Mouse (Mus musculus) CH12.LX (cell line): ENCODE data around the gene Zbed4. TPM values are rescaled to one million over a fixed set of nuclear protein-coding genes. Genes with fewer than 3 reads are reported as not detected.
A peak's percentile ranks its signal among the peaks of the same experiment; 100 is the strongest.

Source experiments
- DNase-seq: peaks from one replicate; pipeline ENCODE4 v3.0.0-alpha.2; 2013; ENCODE audit errors: extremely low read depth
- H3K27ac ChIP-seq: 2 replicates; pipeline ENCODE4 v1.5.1; 2012; ENCODE audit warnings: low read depth, mild to moderate bottlenecking, control low read depth, moderate library complexity; ENCODE audit not compliant: insufficient read depth
- H3K27me3 ChIP-seq: replicated peaks from 2 replicates; pipeline ENCODE3; 2012; ENCODE audit warnings: inconsistent platforms
- H3K36me3 ChIP-seq, 2 experiments: replicated peaks in 1 of 2; 2 replicates each; pipeline versions ENCODE3 to v1.6.1; 2012; ENCODE audit warnings: inconsistent platforms in 1 of 2, low read length in 1 of 2, mild to moderate bottlenecking in 1 of 2, mixed read lengths in 1 of 2, moderate library complexity in 1 of 2; ENCODE audit not compliant: control insufficient read depth in 1 of 2, insufficient read depth in 1 of 2
- H3K4me1 ChIP-seq, 2 experiments: 2 replicates each; pipeline ENCODE4 v1.6.1; 2012; ENCODE audit warnings: inconsistent platforms in 1 of 2, moderate library complexity in 1 of 2; ENCODE audit not compliant: insufficient read depth in 2 of 2, control insufficient read depth in 1 of 2
- H3K4me2 ChIP-seq: 2 replicates; pipeline ENCODE4 v1.6.1; 2012; ENCODE audit warnings: low read depth, mild to moderate bottlenecking, control low read depth; ENCODE audit not compliant: poor library complexity, insufficient read depth, severe bottlenecking
- H3K4me3 ChIP-seq, 3 experiments: fragments of 150-350 bp in 1 of 3; sonication (generic) in 1 of 3; replicated peaks in 1 of 3; 2 replicates each; pipeline versions ENCODE3 to v1.5.1; 2011 to 2012; ENCODE audit warnings: low read depth in 2 of 3, low read length in 2 of 3, mild to moderate bottlenecking in 2 of 3, moderate library complexity in 2 of 3, control low read depth in 1 of 3, improper control_type of control experiment in 1 of 3, inconsistent platforms in 1 of 3, mixed read lengths in 1 of 3; ENCODE audit not compliant: poor library complexity in 1 of 3
- H3K79me2 ChIP-seq: replicated peaks from 2 replicates; pipeline ENCODE4 v1.6.1; 2012; ENCODE audit warnings: mild to moderate bottlenecking, moderate library complexity; ENCODE audit not compliant: control insufficient read depth, poor library complexity, insufficient read depth, severe bottlenecking; ENCODE audit errors: extremely low read depth
- H3K9ac ChIP-seq: 2 replicates; pipeline ENCODE4 v1.6.1; 2012; ENCODE audit warnings: low read depth, mild to moderate bottlenecking, control low read depth, moderate library complexity; ENCODE audit not compliant: insufficient read depth
- H3K9me3 ChIP-seq: replicated peaks from 2 replicates; pipeline ENCODE3; 2012; ENCODE audit warnings: low read length, inconsistent platforms, mixed read lengths
- BHLHE40 ChIP-seq: IDR thresholded peaks from 2 replicates; pipeline ENCODE4 v1.6.1; 2011; ENCODE audit warnings: mild to moderate bottlenecking, low read depth, low read length, improper control_type of control experiment
- CHD1 ChIP-seq: IDR thresholded peaks from 2 replicates; pipeline ENCODE4 v1.6.1; 2012; ENCODE audit warnings: low read depth, low read length, improper control_type of control experiment, inconsistent platforms
- CTCF ChIP-seq, 2 experiments: IDR thresholded peaks in 1 of 2; conservative IDR thresholded peaks in 1 of 2; 2 replicates each; pipeline ENCODE4 v1.5.1; 2011 to 2012; ENCODE audit warnings: low read depth in 2 of 2, low read length in 2 of 2, improper control_type of control experiment in 1 of 2, inconsistent platforms in 1 of 2, mild to moderate bottlenecking in 1 of 2, moderate library complexity in 1 of 2
- EP300 ChIP-seq: IDR thresholded peaks from 2 replicates; pipeline ENCODE4 v1.6.1; 2011; ENCODE audit warnings: low read length, improper control_type of control experiment
- ETS1 ChIP-seq: conservative IDR thresholded peaks from 2 replicates; pipeline ENCODE4 v1.6.1; 2012; ENCODE audit warnings: low read depth, mild to moderate bottlenecking, inconsistent platforms, low read length, improper control_type of control experiment, moderate library complexity
- GABPA ChIP-seq: IDR thresholded peaks from 2 replicates; pipeline ENCODE4 v1.6.1; 2012; ENCODE audit warnings: low read depth, low read length, improper control_type of control experiment, inconsistent platforms; ENCODE audit not compliant: insufficient replicate concordance
- HCFC1 ChIP-seq: IDR thresholded peaks from 2 replicates; pipeline ENCODE4 v1.6.1; 2012; ENCODE audit warnings: low read depth, mild to moderate bottlenecking, inconsistent platforms, low read length, improper control_type of control experiment
- IRF4 ChIP-seq: IDR thresholded peaks from 2 replicates; pipeline ENCODE4 v1.6.1; 2014; ENCODE audit warnings: low read depth, mild to moderate bottlenecking, inconsistent platforms, low read length, improper control_type of control experiment
- JUN ChIP-seq: IDR thresholded peaks from 2 replicates; pipeline ENCODE4 v1.6.1; 2011; ENCODE audit warnings: low read depth, mild to moderate bottlenecking, low read length, improper control_type of control experiment, moderate library complexity; ENCODE audit not compliant: insufficient read depth
- JUND ChIP-seq: conservative IDR thresholded peaks from 2 replicates; pipeline ENCODE4 v1.6.1; 2011; ENCODE audit warnings: low read depth, low read length, improper control_type of control experiment
- MAX ChIP-seq: IDR thresholded peaks from 2 replicates; pipeline ENCODE4 v1.6.1; 2011; ENCODE audit warnings: low read length, improper control_type of control experiment
- MEF2A ChIP-seq: IDR thresholded peaks from 2 replicates; pipeline ENCODE4 v1.6.1; 2014; ENCODE audit warnings: low read depth, mild to moderate bottlenecking, inconsistent platforms, low read length, improper control_type of control experiment, borderline replicate concordance
- PAX5 ChIP-seq: IDR thresholded peaks from 2 replicates; pipeline ENCODE4 v1.6.1; 2012; ENCODE audit warnings: low read length, inconsistent platforms, mixed read lengths
- POLR2AphosphoS2 ChIP-seq: IDR thresholded peaks from 2 replicates; pipeline ENCODE4 v1.6.1; 2011; ENCODE audit warnings: low read depth, low read length, improper control_type of control experiment
- RAD21 ChIP-seq: IDR thresholded peaks from 2 replicates; pipeline ENCODE4 v1.6.1; 2011; ENCODE audit warnings: low read depth, mild to moderate bottlenecking, low read length, improper control_type of control experiment, moderate library complexity
- RCOR1 ChIP-seq: conservative IDR thresholded peaks from 2 replicates; pipeline ENCODE4 v1.6.1; 2012; ENCODE audit warnings: low read depth, mild to moderate bottlenecking, inconsistent platforms, low read length, improper control_type of control experiment
- SIN3A ChIP-seq: IDR thresholded peaks from 2 replicates; pipeline ENCODE4 v1.6.1; 2012; ENCODE audit warnings: low read length, improper control_type of control experiment, inconsistent platforms
- SMC3 ChIP-seq: IDR thresholded peaks from 2 replicates; pipeline ENCODE4 v1.6.1; 2011; ENCODE audit warnings: low read depth, low read length, improper control_type of control experiment
- TCF12 ChIP-seq: IDR thresholded peaks from 2 replicates; pipeline ENCODE4 v1.6.1; 2014; ENCODE audit warnings: low read depth, mild to moderate bottlenecking, inconsistent platforms, low read length, improper control_type of control experiment
- UBTF ChIP-seq: IDR thresholded peaks from 2 replicates; pipeline ENCODE4 v1.6.1; 2012; ENCODE audit warnings: low read depth, mild to moderate bottlenecking, inconsistent platforms, low read length, improper control_type of control experiment, moderate library complexity
- USF1 ChIP-seq: IDR thresholded peaks from 2 replicates; pipeline ENCODE4 v1.6.1; 2014; ENCODE audit warnings: low read depth, mild to moderate bottlenecking, inconsistent platforms, low read length, improper control_type of control experiment
- ZKSCAN1 ChIP-seq: IDR thresholded peaks from 2 replicates; pipeline ENCODE4 v1.6.1; 2012; ENCODE audit warnings: low read depth, inconsistent platforms, low read length, improper control_type of control experiment, borderline replicate concordance
- ZNF384 ChIP-seq: IDR thresholded peaks from 2 replicates; pipeline ENCODE4 v1.6.1; 2012; ENCODE audit warnings: low read depth, low read length, improper control_type of control experiment, inconsistent platforms
- dilution Hi-C: fragments of 300-500 bp; cut with MboI; formaldehyde crosslinking; loops from 2 replicates; pipeline ENCODE4 v1.14.3; 2020; ENCODE audit warnings: low sequenced_read_pairs; ENCODE audit not compliant: extremely low pct_unique_long_range_greater_than_20kb, extremely low pct_ligation_motif_present
- in situ Hi-C: fragments of 300-500 bp; cut with MboI; formaldehyde crosslinking; loops from 3 replicates; pipeline ENCODE4 v1.14.3; 2019; ENCODE audit warnings: low sequenced_read_pairs, low pct_ligation_motif_present, low pct_unique_long_range_greater_than_20kb, mixed read lengths
- polyA plus RNA-seq: library from polyadenylated mRNA; unstranded; fragments of >175 nt; gene quantifications from 2 replicates; pipeline ENCODE4 v1.2.1, GENCODE M21; 2012; ENCODE audit warnings: low read depth; ENCODE audit not compliant: insufficient read length
- total RNA-seq, 2 experiments: library from RNA; depleted of rRNA; stranded (reverse); fragments of 300-350 nt in 1 of 2; fragments of >200 nt in 1 of 2; gene quantifications; 2 replicates each; pipeline ENCODE4 v1.2.3; 2012 to 2014

Gene Zbed4
- total and polyA plus RNA-seq, 3 experiments = 11.0 to 16.7 (median 13.8) TPM

DNA sequence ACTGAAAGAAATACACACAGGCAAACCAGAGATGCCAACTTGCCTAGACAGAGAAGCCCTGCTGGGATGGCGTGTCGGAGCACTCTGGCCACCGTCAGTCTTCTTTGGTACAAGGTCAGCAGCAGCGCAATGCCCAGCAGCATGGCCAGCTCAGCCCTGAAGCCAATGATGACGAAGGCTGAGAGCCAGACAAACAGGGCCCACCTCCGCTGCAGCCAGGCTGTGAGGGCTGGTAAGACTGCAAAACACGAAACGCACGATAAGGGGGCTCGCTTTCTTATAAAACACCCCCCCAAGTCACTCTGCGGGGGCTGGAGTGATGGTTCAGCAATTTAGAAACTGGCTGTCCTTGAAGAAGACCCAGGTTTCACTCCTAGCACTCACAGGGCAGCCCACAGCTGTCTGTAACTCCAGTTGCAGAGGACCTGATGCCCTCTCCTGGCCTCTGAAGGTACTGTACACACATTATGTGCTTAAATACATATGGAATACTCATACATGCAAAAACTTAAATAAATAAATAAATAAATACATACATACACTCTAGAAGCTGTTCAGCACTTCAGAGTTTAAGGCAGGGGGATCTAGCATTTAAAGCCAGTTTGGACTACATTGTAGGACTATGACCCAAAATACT, 63.1 kb downstream of the Zbed4 start:
- peaks cover 8% of the 10 kb centered on the region; the same call in 1 of the 2 replicates for H3K79me2 ChIP-seq
- no peak overlapping the region for H3K4me3 ChIP-seq
- in situ Hi-C loops = no loop called here
- H3K4me1 ChIP-seq = peaks cover 0 to 10% of the 10 kb centered on the region in 2 experiments; a peak in 1 of 4 replicates
- TF ChIP-seq BHLHE40 (no peak), CTCF (conservative IDR thresholded peaks at IDR 0.05 in 1 of 2, IDR thresholded peaks at IDR 0.05 in 1 of 2; ENCODE audit: low read depth in 2 of 2, low read length in 2 of 2) (peak in 1 of 2 experiments; percentile 53; a peak in 2 of 4 replicates), RAD21 (peak; percentile 37), ETS1 (no peak), JUND (no peak), HCFC1 (no peak), MAX (no peak), POLR2AphosphoS2 (no peak), MEF2A (no peak), GABPA (no peak), SMC3 (0 out of 2 replicates have a peak, but pooled peaks have one; percentile 19), UBTF (no peak), USF1 (no peak)
- TF ChIP-seq, all 38 proteins: peak for 3
- no peak overlapping the region for H3K9ac ChIP-seq
- no peaks in the 10 kb centered on the region for H3K9me3 ChIP-seq
- DNase-seq = no peak
- peaks cover 49 to 76% of the 10 kb centered on the region in 2 experiments for H3K36me3 ChIP-seq
- H3K4me2 ChIP-seq = no peak overlapping the region
- H3K27ac ChIP-seq = no peak overlapping the region
- dilution Hi-C loops = no loop called here
- no peaks in the 10 kb centered on the region for H3K27me3 ChIP-seq

GRCm38 (mm10) chr15:88815196-88815700, 63.8 kb downstream of the Zbed4 start:
- Histone ChIP-seq H3K27ac (no peak overlapping the region), H3K4me1 (peaks cover under 1 to 12% of the 10 kb centered on the region in 2 experiments; a peak in 2 of 4 replicates), H3K4me3 (no peak overlapping the region), H3K79me2 (peaks cover 14% of the 10 kb centered on the region; the same call in 1 of the 2 replicates), H3K9ac (no peak overlapping the region), H3K27me3 (no peaks in the 10 kb centered on the region), H3K36me3 (peaks cover 44 to 69% of the 10 kb centered on the region in 2 experiments), H3K9me3 (no peaks in the 10 kb centered on the region), H3K4me2 (no peak overlapping the region)
- in situ Hi-C loops (no loop called here), dilution Hi-C loops (no loop called here)
- no peak for DNase-seq
- no peak for TF ChIP-seq MEF2A
- TF ChIP-seq EP300 = no peak
- TF ChIP-seq JUN = no peak
- TF ChIP-seq ZNF384 = no peak
- no peak for TF ChIP-seq CHD1
- no peak for TF ChIP-seq ETS1
- TF ChIP-seq IRF4 = no peak
- no peak for TF ChIP-seq SMC3
- no peak for TF ChIP-seq ZKSCAN1
- no peak for TF ChIP-seq TCF12
- no peak for TF ChIP-seq PAX5
- no peak for TF ChIP-seq SIN3A
- no peak for TF ChIP-seq MAX
- no peak for TF ChIP-seq RCOR1
- TF ChIP-seq GABPA = no peak
- TF ChIP-seq RAD21 = no peak
